Mouse (Mus musculus): ENCODE measurements around the gene Cd52. TPM values are rescaled to one million over a fixed set of nuclear protein-coding genes. Genes with fewer than 3 reads are reported as not detected.
A peak's percentile ranks its signal among the peaks of the same experiment; 100 is the strongest.

Gene Cd52
- polyA plus RNA-seq, 1 experiment from 2014 or later = 13.1 TPM

DNA sequence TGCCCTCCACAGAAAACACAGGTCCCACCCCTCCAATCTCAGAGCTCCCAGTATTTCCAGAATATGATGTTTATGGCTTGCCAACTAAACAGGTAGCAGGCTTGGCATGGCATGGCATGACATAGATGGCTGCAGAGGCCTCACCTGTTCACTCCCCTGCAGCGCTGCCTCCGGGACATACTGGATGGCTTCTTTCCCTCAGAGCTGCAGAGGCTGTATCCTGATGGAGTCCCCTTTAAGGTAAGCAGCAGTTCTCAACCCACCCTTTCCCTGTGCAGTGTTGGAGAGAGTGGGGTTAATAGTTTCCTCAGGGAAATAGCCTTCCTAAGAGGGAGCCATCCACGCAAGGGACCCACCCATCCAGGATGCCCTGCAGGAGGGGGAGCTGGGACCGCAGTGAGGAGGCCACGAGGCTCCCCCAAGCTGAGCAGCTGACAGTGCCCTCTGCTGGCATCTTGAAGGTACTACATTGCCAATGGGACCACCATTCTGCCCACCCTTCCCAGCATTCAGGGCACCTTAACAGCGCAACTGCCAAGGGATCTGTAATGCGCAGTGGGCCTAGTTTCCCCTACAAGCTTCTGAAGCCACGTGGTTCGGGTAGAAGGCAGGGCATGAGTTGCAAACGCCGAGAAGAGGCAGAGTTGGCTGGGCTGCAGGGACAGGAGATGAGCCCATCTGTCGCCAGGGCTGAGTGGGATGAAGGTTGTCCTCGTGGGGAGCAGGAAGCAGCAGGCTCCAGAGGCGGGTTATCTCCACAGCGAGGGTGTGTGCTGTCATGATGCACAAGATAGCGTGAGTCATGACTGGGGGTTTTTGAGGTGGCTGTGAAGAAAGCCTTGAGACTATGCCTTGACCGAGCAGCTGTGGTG is 29.0 kb upstream of the Cd52 start:
- 21% methylated on average over 17 of the region's 17 CpGs for WGBS
- H3K4me1 ChIP-seq (ENCODE audit: insufficient read depth) = peaks cover 4% of the 10 kb centered on the region; the same call in 1 of the 2 replicates
- no peaks in the 10 kb centered on the region for H3K9me3 ChIP-seq (ENCODE audit: low read depth, low read length)
- H3K36me3 ChIP-seq (ENCODE audit: insufficient read depth) = peaks cover 10% of the 10 kb centered on the region; the same call in 1 of the 2 replicates
- no peak overlapping the region for H3K9ac ChIP-seq
- H3K27ac ChIP-seq (ENCODE audit: low read depth) = no peak overlapping the region
- no peaks in the 10 kb centered on the region for H3K27me3 ChIP-seq (ENCODE audit: insufficient read depth, low read length)
- DNase-seq = peak; percentile 77
- H3K4me2 ChIP-seq = no peak overlapping the region
- ATAC-seq (ENCODE audit: insufficient read depth) = no peak
- peak; percentile 96 for TF ChIP-seq CTCF (IDR thresholded peaks at IDR 0.05; ENCODE audit: low read depth)
- no peak overlapping the region for H3K4me3 ChIP-seq (ENCODE audit: low read depth, low read length)

- Histone ChIP-seq H3K9ac (no peak overlapping the region), H3K4me2 (no peak overlapping the region), H3K27me3 (ENCODE audit: insufficient read depth, low read length) (no peaks in the 10 kb centered on the region), H3K4me1 (ENCODE audit: insufficient read depth) (peaks cover 4% of the 10 kb centered on the region; the same call in 1 of the 2 replicates), H3K9me3 (ENCODE audit: low read depth, low read length) (no peaks in the 10 kb centered on the region), H3K27ac (ENCODE audit: low read depth) (no peak overlapping the region), H3K36me3 (ENCODE audit: insufficient read depth) (peaks cover 10% of the 10 kb centered on the region; the same call in 1 of the 2 replicates), H3K4me3 (ENCODE audit: low read depth, low read length) (no peak overlapping the region)
- DNase-seq = no peak
- ATAC-seq (ENCODE audit: insufficient read depth) = no peak
- 95% methylated on average over 6 of the region's 6 CpGs for WGBS
- no peak for TF ChIP-seq CTCF (IDR thresholded peaks at IDR 0.05; ENCODE audit: low read depth)
Observed at GRCm38 (mm10) chr4:134123147-134123546, 28.3 kb upstream of the Cd52 start.

DNA sequence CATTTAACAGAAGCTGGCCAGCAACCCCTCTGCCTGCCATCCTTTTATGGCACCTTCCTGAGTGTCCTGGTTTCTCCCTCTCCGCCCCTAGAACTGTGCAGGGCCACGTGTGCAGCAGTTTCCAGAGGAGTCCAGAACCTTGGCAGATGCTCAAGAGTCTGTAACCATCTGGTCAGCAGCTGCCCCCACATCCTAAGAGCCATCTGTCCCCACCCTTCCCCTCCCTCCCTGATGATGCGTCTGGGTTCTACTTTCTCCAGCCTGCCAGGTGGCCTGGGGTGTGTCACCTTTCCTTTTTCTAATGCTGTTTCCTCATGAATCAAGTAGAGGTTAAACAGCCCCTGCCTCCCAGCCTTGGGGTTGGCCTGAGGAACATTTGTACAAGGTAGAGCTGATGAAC is 27.4 kb upstream of the Cd52 start:
- ATAC-seq (ENCODE audit: insufficient read depth) (no peak), DNase-seq (peak; percentile 35)
- WGBS = 33% methylated on average over 3 of the region's 3 CpGs

DNA sequence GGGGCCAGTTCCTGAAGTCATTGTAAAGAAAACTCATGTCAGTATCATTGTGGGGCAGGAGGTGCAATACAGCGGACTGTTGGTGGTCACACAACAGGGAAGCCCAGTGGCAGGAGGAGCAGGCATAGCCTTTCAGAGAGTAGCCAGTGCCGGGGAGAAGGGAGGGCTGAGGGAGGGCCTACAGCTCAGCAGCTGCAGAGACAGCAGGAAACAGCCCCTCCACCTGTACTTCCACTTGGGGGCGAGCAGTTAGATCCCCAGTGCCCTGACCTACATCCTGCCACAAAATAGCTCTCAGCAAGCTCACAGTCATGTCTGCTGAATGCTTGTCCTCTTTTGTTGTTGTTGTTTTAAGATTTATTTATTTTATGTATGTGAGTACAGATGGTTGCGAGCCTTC is 26.7 kb upstream of the Cd52 start:
- H3K9me3 ChIP-seq (ENCODE audit: low read depth, low read length) = no peaks in the 10 kb centered on the region
- 43% methylated on average over 4 of the region's 4 CpGs for WGBS
- H3K4me3 ChIP-seq (ENCODE audit: low read depth, low read length) = no peak overlapping the region
- no peak for DNase-seq
- no peak overlapping the region for H3K27ac ChIP-seq (ENCODE audit: low read depth)
- no peaks in the 10 kb centered on the region for H3K27me3 ChIP-seq (ENCODE audit: insufficient read depth, low read length)
- no peak for ATAC-seq (ENCODE audit: insufficient read depth)
- H3K4me1 ChIP-seq (ENCODE audit: insufficient read depth) = no peaks in the 10 kb centered on the region
- no peak for TF ChIP-seq CTCF (IDR thresholded peaks at IDR 0.05; ENCODE audit: low read depth)
- H3K36me3 ChIP-seq (ENCODE audit: insufficient read depth) = peaks cover 10% of the 10 kb centered on the region; the same call in 1 of the 2 replicates
- no peak overlapping the region for H3K9ac ChIP-seq
- H3K4me2 ChIP-seq = no peak overlapping the region

More for the DNA sequence above, 27.4 kb upstream of the Cd52 start:
- no peak overlapping the region for H3K27ac ChIP-seq (ENCODE audit: low read depth)
- no peaks in the 10 kb centered on the region for H3K9me3 ChIP-seq (ENCODE audit: low read depth, low read length)
- H3K36me3 ChIP-seq (ENCODE audit: insufficient read depth) = peaks cover 10% of the 10 kb centered on the region; the same call in 1 of the 2 replicates
- H3K4me3 ChIP-seq (ENCODE audit: low read depth, low read length) = no peak overlapping the region
- H3K4me2 ChIP-seq = no peak overlapping the region
- TF ChIP-seq CTCF (IDR thresholded peaks at IDR 0.05; ENCODE audit: low read depth) = no peak
- no peaks in the 10 kb centered on the region for H3K27me3 ChIP-seq (ENCODE audit: insufficient read depth, low read length)
- no peak overlapping the region for H3K9ac ChIP-seq
- peaks cover 3% of the 10 kb centered on the region; the same call in 1 of the 2 replicates for H3K4me1 ChIP-seq (ENCODE audit: insufficient read depth)

GRCm38 (mm10) chr4:134120916-134121315 is 26.0 kb upstream of the Cd52 start:
- Histone ChIP-seq H3K4me1 (ENCODE audit: insufficient read depth) (no peaks in the 10 kb centered on the region), H3K9me3 (ENCODE audit: low read depth, low read length) (no peaks in the 10 kb centered on the region), H3K9ac (no peak overlapping the region), H3K27me3 (ENCODE audit: insufficient read depth, low read length) (no peaks in the 10 kb centered on the region), H3K4me3 (ENCODE audit: low read depth, low read length) (no peak overlapping the region), H3K27ac (ENCODE audit: low read depth) (no peak overlapping the region), H3K4me2 (no peak overlapping the region), H3K36me3 (ENCODE audit: insufficient read depth) (peaks cover 3% of the 10 kb centered on the region; the same call in 1 of the 2 replicates)
- ATAC-seq (ENCODE audit: insufficient read depth) (no peak), DNase-seq (no peak)
- no peak for TF ChIP-seq CTCF (IDR thresholded peaks at IDR 0.05; ENCODE audit: low read depth)
- 75% methylated on average over 4 of the region's 4 CpGs for WGBS

DNA sequence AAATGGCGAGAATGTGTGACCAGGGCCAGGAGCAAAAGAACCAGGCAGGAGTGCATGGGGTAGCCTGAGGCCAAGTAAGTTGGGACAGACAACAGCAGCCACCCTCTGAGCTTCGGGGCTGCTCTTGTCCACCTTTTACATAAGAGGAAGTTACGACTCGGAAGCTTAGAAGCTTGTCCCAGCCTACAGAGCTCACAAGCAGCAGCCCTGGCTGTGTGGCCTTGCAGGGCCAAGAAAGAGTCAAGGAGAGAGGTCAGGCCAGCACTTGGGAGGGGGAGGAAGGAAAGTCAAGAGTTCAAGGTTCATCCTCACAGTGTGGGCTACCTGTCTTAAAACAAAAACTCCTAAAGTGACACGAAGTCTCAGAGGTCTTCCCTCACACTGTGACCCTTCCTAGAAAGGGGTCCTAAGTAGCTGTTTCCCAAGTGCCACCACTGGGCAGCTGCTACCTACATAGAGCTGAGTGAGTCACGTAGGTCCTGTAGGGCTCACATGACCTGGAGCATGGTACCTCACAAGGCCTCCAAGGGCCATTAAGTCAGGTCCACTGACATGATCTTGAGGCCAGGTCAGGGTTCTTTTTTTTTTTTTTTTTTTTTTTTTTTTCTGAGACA is 25.4 kb upstream of the Cd52 start:
- no peak overlapping the region for H3K9ac ChIP-seq
- no peak overlapping the region for H3K27ac ChIP-seq (ENCODE audit: low read depth)
- H3K4me2 ChIP-seq = no peak overlapping the region
- 69% methylated on average over 6 of the region's 6 CpGs for WGBS
- DNase-seq (no peak), ATAC-seq (ENCODE audit: insufficient read depth) (no peak)
- no peak overlapping the region for H3K4me3 ChIP-seq (ENCODE audit: low read depth, low read length)
- no peaks in the 10 kb centered on the region for H3K36me3 ChIP-seq (ENCODE audit: insufficient read depth)
- no peak for TF ChIP-seq CTCF (IDR thresholded peaks at IDR 0.05; ENCODE audit: low read depth)
- H3K4me1 ChIP-seq (ENCODE audit: insufficient read depth) = no peaks in the 10 kb centered on the region; the same call in 1 of the 2 replicates
- no peaks in the 10 kb centered on the region for H3K9me3 ChIP-seq (ENCODE audit: low read depth, low read length)
- no peaks in the 10 kb centered on the region for H3K27me3 ChIP-seq (ENCODE audit: insufficient read depth, low read length)

DNA sequence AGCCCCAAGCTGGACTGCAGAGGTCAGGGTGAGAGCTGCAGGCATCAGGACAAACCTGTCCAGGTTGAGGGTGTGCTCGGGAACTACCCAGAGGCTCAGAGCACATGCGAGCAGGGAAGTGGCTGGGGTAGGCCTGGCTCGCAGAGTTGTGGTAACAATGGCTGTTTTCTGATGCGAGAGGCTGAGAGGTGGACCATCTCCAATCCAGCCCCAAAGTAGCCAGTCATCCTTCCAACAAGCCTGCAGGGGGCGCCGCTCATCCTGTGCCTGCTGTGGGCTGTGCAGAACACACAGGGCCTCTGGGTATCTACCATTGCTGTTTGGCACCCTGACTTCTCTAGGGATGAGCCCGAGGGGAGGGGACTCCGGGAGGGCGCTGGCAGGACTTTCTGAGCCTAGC is 24.8 kb upstream of the Cd52 start:
- H3K36me3 ChIP-seq (ENCODE audit: insufficient read depth) = no peaks in the 10 kb centered on the region
- peak; percentile 53 for TF ChIP-seq CTCF (IDR thresholded peaks at IDR 0.05; ENCODE audit: low read depth)
- no peak for ATAC-seq (ENCODE audit: insufficient read depth)
- DNase-seq = peak; percentile 36
- no peak overlapping the region for H3K4me3 ChIP-seq (ENCODE audit: low read depth, low read length)
- H3K27ac ChIP-seq (ENCODE audit: low read depth) = no peak overlapping the region
- H3K9me3 ChIP-seq (ENCODE audit: low read depth, low read length) = no peaks in the 10 kb centered on the region
- H3K4me1 ChIP-seq (ENCODE audit: insufficient read depth) = no peaks in the 10 kb centered on the region; the same call in 1 of the 2 replicates
- no peak overlapping the region for H3K4me2 ChIP-seq
- WGBS = 66% methylated on average over 9 of the region's 9 CpGs
- no peaks in the 10 kb centered on the region for H3K27me3 ChIP-seq (ENCODE audit: insufficient read depth, low read length)
- H3K9ac ChIP-seq = no peak overlapping the region

Data from lung, embryonic 14.5 days (tissue).